Mouse (Mus musculus) stomach, postnatal 0 days (tissue): Measurements from ENCODE around the gene 9930021J03Rik. TPM values are rescaled to one million over a fixed set of nuclear protein-coding genes. Genes with fewer than 3 reads are reported as not detected.

Experiments used
- ATAC-seq: fragments of 200-750 bp; cut with Nextera tagmentation; 2 replicates; pipeline ENCODE4 v1.8.0; 2017; ENCODE audit not compliant: low FRiP score, low TSS enrichment
- DNase-seq: peaks from one replicate; pipeline ENCODE4 v3.0.0-alpha.2; 2016; ENCODE audit warnings: low spot score
- H3K27ac ChIP-seq: fragments of 300-500 bp; sonication (generic); replicated peaks from 2 replicates; pipeline ENCODE4 v1.5.1; 2014; ENCODE audit warnings: mild to moderate bottlenecking, control low read depth
- H3K27me3 ChIP-seq: fragments of 300-500 bp; sonication (generic); 2 replicates; pipeline ENCODE4 v1.6.1; 2014; ENCODE audit warnings: low read length; ENCODE audit not compliant: control insufficient read depth, insufficient read depth
- H3K36me3 ChIP-seq: fragments of 300-500 bp; sonication (generic); 2 replicates; pipeline ENCODE4 v1.6.1; 2014; ENCODE audit warnings: low read length, mixed read lengths; ENCODE audit not compliant: control insufficient read depth, insufficient read depth
- H3K4me1 ChIP-seq: fragments of 300-500 bp; sonication (generic); replicated peaks from 2 replicates; pipeline ENCODE4 v1.6.1; 2014; ENCODE audit warnings: antibody characterized with exemption; ENCODE audit not compliant: control insufficient read depth, insufficient read depth
- H3K4me2 ChIP-seq: fragments of 300-500 bp; sonication (generic); replicated peaks from 2 replicates; pipeline ENCODE4 v1.6.1; 2014; ENCODE audit warnings: low read depth, mild to moderate bottlenecking, control low read depth, moderate library complexity
- H3K4me3 ChIP-seq: fragments of 300-500 bp; sonication (generic); 2 replicates; pipeline ENCODE4 v1.5.1; 2014; ENCODE audit warnings: low read depth, low read length, control low read depth
- H3K9ac ChIP-seq: fragments of 300-500 bp; sonication (generic); 2 replicates; pipeline ENCODE4 v1.6.1; 2014; ENCODE audit warnings: mild to moderate bottlenecking, low read length, control low read depth, mixed read lengths
- H3K9me3 ChIP-seq: fragments of 300-500 bp; sonication (generic); 2 replicates; pipeline ENCODE4 v1.6.1; 2016; ENCODE audit warnings: low read length; ENCODE audit not compliant: control insufficient read depth
- CTCF ChIP-seq: IDR thresholded peaks from 2 replicates; pipeline ENCODE4 v1.5.1; 2016; ENCODE audit warnings: antibody characterized with exemption, low read depth, mild to moderate bottlenecking, moderate library complexity
- EP300 ChIP-seq: optimal IDR thresholded peaks from 2 replicates; pipeline ENCODE3; 2016; ENCODE audit warnings: antibody characterized with exemption
- WGBS: fragments of 180-500 bp; shearing (Covaris S2); extraction: QIAGEN DNeasy Blood & Tissue Kit; methylation state at CpG from one replicate; pipeline ENCODE4 v1.1.7; 2014; 5-methylcytosine and 5-hydroxymethylcytosine counted together
- polyA plus RNA-seq: library from polyadenylated mRNA; unstranded; fragments of >200 nt; fragmentation: Nextera tagmentation; extraction: Ambion mirVana; gene quantifications from 2 replicates; pipeline ENCODE4 v1.2.1, GENCODE M21; 2015

Gene 9930021J03Rik
- polyA plus RNA-seq, 1 experiment from 2014 or later = 2.8 TPM

GRCm38 (mm10) chr19:29709461-29709860, 96.3 kb downstream of the 9930021J03Rik start:
- TF ChIP-seq EP300 (no peak), CTCF (no peak)
- WGBS = 74% methylated on average over 3 of the region's 3 CpGs
- ATAC-seq (no peak), DNase-seq (no peak)
- no peaks in the 10 kb centered on the region for H3K9me3 ChIP-seq
- H3K4me2 ChIP-seq = no peak overlapping the region
- no peaks in the 10 kb centered on the region for H3K27me3 ChIP-seq
- H3K27ac ChIP-seq = no peak overlapping the region
- no peaks in the 10 kb centered on the region for H3K36me3 ChIP-seq
- H3K9ac ChIP-seq = no peak overlapping the region
- no peak overlapping the region for H3K4me3 ChIP-seq
- no peaks in the 10 kb centered on the region for H3K4me1 ChIP-seq

GRCm38 (mm10) chr19:29708461-29708860, 97.3 kb downstream of the 9930021J03Rik start:
- no peaks in the 10 kb centered on the region for H3K27me3 ChIP-seq
- DNase-seq (no peak), ATAC-seq (no peak)
- WGBS = 47% methylated on average over 5 of the region's 5 CpGs
- TF ChIP-seq EP300 (no peak), CTCF (no peak)
- no peaks in the 10 kb centered on the region for H3K36me3 ChIP-seq
- H3K4me3 ChIP-seq = peak overlapping the region; percentile 29
- no peak overlapping the region for H3K27ac ChIP-seq
- H3K4me1 ChIP-seq = no peaks in the 10 kb centered on the region
- H3K9ac ChIP-seq = no peak overlapping the region
- peak overlapping the region; percentile 52 for H3K4me2 ChIP-seq
- H3K9me3 ChIP-seq = no peaks in the 10 kb centered on the region

- Histone ChIP-seq H3K4me2 (peak overlapping the region; percentile 52), H3K36me3 (no peaks in the 10 kb centered on the region), H3K27me3 (no peaks in the 10 kb centered on the region), H3K27ac (no peak overlapping the region), H3K4me1 (no peaks in the 10 kb centered on the region), H3K4me3 (peak overlapping the region; percentile 29), H3K9ac (no peak overlapping the region), H3K9me3 (no peaks in the 10 kb centered on the region)
- DNase-seq (peak; percentile 42), ATAC-seq (no peak)
- 40% methylated on average over 14 of the region's 14 CpGs for WGBS
- TF ChIP-seq CTCF = no peak
- no peak for TF ChIP-seq EP300
Observed at GRCm38 (mm10) chr19:29708003-29708402, 97.8 kb downstream of the 9930021J03Rik start.

GRCm38 (mm10) chr19:29707314-29707898, 98.4 kb downstream of the 9930021J03Rik start:
- 88% methylated on average over 9 of the region's 9 CpGs for WGBS
- no peaks in the 10 kb centered on the region for H3K27me3 ChIP-seq
- TF ChIP-seq CTCF (no peak), EP300 (no peak)
- H3K9me3 ChIP-seq = no peaks in the 10 kb centered on the region
- no peak overlapping the region for H3K27ac ChIP-seq
- H3K36me3 ChIP-seq = no peaks in the 10 kb centered on the region
- H3K4me3 ChIP-seq = no peak overlapping the region
- peak overlapping the region; percentile 52; the same call in 1 of the 2 replicates for H3K4me2 ChIP-seq
- no peaks in the 10 kb centered on the region for H3K4me1 ChIP-seq
- no peak for DNase-seq
- no peak overlapping the region for H3K9ac ChIP-seq
- no peak for ATAC-seq

- no peaks in the 10 kb centered on the region for H3K36me3 ChIP-seq
- no peak overlapping the region for H3K4me2 ChIP-seq
- no peak overlapping the region for H3K27ac ChIP-seq
- no peak for TF ChIP-seq CTCF
- TF ChIP-seq EP300 = no peak
- WGBS = 95% methylated on average over 13 of the region's 13 CpGs
- no peaks in the 10 kb centered on the region for H3K4me1 ChIP-seq
- no peak overlapping the region for H3K4me3 ChIP-seq
- peak; percentile 7 for DNase-seq
- no peaks in the 10 kb centered on the region for H3K27me3 ChIP-seq
- ATAC-seq = no peak
- H3K9me3 ChIP-seq = no peaks in the 10 kb centered on the region
- H3K9ac ChIP-seq = no peak overlapping the region
Observed at GRCm38 (mm10) chr19:29704436-29704835, 101.4 kb downstream of the 9930021J03Rik start.

GRCm38 (mm10) chr19:29701707-29702106, 104.1 kb downstream of the 9930021J03Rik start:
- 56% methylated on average over 4 of the region's 4 CpGs for WGBS
- TF ChIP-seq CTCF (no peak), EP300 (no peak)
- DNase-seq (peak; percentile 11), ATAC-seq (no peak)
- Histone ChIP-seq H3K36me3 (no peaks in the 10 kb centered on the region), H3K4me3 (no peak overlapping the region), H3K9ac (no peak overlapping the region), H3K4me1 (no peaks in the 10 kb centered on the region), H3K27me3 (no peaks in the 10 kb centered on the region), H3K4me2 (no peak overlapping the region), H3K9me3 (no peaks in the 10 kb centered on the region), H3K27ac (no peak overlapping the region)
